Mouse (Mus musculus): ENCODE data around the gene Peak1.

DNA sequence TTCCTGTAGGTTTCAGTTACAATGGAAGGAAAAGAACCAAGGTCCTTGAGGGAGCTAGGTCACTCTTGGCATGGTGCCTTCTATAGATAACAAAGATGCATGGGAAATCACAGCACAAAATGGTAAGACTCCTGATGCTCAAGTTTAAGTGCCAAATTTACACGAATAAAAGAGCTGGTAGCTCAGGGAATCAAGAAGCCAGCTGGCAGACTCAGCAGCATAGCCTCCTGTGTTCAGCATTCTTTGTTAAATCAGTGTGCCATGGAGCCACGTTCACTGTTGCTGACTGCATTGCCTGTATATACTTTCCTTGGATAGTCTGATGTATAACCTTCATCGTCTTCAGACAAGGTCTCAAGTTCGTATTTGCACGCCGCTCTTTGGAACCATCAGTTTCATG is 33.7 kb upstream of the Peak1 start:
- no peak for TF ChIP-seq CTCF (IDR thresholded peaks at IDR 0.05; ENCODE audit: extremely low read depth, insufficient read depth, low read length)
- no peak for TF ChIP-seq POLR2A (IDR thresholded peaks at IDR 0.05; ENCODE audit: extremely low read depth, insufficient read depth, low read length)
